Mouse (Mus musculus) embryo, embryonic 11 days (tissue): ENCODE data around the gene Dag1.
"Not testable (repeated sequence)": the region's sequence is repeated elsewhere in the genome, so short reads cannot be mapped to it uniquely, and the experiment has no call there.

Source experiments
- DNase-seq: peaks from one replicate; pipeline ENCODE4 v3.0.0-alpha.2; 2015

Gene Dag1

GRCm38 (mm10) chr9:108221566-108221965 is 42.2 kb downstream of the Dag1 start:
- DNase-seq = no peak

- DNase-seq = no peak
Measured at GRCm38 (mm10) chr9:108220380-108220774, 43.4 kb downstream of the Dag1 start.

DNA sequence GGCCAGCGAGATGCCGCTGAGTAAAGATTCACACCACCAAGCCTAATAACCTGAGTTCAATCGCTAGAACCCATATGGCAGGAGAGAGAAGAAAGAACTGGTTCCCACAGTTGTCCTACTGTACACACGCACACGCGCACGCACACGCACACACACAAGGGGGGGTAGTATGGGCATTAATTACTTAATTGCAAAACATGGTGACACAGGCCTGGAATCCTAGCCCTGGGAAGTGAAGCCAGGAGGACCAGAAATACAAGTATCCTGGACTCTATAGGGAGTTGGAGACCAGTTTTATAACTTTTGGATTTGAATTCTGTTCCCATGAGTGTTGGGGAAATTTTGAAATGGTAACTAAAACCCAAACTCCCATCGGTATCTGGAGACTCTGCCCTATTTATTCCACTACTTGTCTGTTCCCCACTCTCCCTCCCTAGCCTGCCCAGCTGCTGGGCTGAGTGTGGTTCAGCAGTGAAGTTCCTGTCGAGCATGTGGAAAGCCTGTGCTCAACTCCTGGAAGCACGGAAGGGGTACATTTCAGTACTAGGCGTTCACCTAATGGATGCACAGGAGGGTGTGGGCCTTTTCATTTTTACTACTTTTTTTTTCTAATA is 43.9 kb downstream of the Dag1 start:
- no peak for DNase-seq

- no peak for DNase-seq
Measured at GRCm38 (mm10) chr9:108217936-108218543, 45.7 kb downstream of the Dag1 start.

DNA sequence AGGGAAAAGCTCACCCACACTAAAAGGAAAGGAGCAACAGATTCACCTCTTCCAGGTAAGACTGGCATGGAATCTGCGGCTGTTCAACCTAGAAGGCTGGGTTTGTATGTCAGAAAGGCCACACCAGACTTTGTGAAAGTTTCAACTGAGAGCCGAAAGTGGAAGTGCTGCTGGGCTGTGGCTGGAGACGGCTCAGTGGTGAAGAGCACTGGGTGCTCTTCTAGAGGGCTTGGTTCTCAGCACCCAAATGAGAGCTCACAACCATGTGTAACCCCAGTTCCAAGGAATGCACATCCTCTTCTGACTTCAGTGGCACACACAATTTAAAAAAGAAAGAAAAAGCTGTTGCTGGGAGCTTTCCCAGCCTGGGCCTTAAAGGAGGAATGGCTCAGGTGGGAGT is 46.4 kb downstream of the Dag1 start:
- DNase-seq = no peak

DNA sequence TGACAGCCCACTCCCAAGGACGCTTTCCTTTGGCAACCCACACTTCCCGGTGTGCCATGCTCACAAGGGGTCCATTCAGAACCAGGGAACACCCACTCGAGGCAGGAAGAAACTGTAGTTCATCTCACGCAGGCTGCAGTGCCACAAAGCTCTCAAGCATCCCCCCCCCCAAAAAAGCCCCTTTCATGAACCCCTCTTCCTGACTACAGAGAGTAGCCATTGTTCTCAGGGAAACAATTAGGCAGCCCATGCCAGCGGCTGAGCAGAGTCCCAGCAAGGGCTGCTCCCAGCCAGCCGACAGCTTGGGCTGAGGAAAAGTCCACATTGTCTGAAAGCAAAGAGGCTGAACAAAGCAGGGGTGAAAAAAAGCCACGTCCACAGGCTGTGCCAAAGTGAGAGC is 50.7 kb downstream of the Dag1 start:
- peak; percentile 65 for DNase-seq

DNA sequence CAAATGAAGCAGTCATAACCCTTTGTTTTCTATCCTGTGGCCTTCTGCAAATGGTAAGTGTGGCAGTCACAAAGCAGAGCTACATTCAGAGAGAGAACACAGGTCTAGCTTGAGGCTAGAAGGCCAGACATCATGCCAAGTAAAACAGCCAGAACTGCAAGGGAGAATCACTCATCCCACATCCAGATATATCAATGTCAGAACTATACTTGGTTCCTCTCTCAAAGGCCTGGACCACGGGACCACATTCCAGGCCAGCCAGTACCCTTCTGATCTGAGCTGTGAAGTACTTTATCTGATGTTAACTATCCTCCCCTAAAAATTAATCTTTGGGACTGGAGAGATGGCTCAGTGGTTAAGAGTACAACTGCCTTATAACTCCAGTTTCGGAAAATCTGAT is 51.3 kb downstream of the Dag1 start:
- no peak for DNase-seq

DNA sequence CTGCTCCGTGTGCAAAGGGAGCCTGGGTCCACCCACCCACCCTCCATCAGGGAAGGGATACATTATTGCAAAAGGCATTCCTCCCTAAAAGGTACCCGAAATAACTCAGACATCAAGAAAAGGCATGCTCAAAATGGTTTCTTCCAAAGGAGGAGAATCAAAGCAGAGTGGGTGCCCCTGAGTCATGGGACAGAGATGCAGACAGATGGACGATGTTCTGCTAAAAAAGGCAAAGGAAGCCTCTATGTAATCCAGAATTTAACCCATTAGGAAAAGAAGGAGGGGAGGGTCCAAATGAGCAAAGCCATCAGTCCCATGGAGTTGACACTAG is 58.2 kb downstream of the Dag1 start:
- no peak for DNase-seq

DNA sequence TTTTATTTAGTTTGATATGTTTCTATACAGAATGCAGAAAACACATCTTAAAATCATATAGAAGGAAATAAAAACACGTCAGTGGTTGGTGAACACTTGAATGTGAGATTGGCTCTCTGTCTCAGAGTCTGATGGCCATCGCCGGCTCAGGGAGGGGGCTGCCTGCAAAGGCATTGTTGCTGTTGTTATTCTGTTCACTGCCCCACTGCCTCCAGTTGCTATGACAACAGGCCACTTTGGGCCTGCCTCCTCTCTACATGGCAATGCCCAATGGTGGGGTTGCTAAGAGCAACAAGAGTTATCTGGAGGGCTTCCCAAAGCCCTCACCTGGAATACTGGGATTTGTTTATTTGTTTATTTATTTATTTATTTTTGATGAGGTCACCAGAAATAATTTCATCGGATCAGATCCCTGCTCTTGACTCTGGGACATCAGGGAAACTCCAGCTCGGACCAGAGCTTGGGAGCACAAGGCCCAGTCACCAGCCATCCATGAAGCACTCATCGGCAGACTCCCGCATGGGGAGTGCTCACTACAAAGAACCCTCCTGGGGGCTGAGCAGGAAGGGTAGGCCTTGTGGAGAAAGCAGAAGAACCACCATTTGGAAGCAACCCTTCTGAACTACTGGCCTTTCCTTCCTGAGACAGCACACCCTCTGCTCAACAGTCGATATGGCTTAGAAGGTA is 58.7 kb downstream of the Dag1 start:
- peak; percentile 62 for DNase-seq

GRCm38 (mm10) chr9:108203015-108203414 is 60.7 kb downstream of the Dag1 start:
- peak; percentile 76 for DNase-seq

DNA sequence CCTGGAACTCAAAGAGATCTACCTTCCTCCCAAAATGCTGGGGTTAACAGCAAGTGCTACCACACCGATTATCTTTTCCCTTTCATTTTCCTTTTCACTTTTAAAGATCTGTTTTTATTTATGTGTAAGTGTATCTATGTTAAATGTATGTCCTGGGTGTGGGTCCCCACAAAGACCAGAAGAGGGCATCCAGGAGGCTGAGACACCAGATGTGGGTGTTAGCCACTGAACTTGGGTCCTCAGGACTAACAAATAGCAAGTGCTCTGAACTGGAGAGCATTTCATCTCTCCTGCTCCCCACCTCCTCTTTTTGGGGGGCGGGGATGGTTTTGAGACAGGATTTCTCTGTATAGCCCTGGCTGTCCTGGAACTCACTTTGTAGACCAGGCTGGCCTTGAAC is 61.6 kb downstream of the Dag1 start:
- no peak for DNase-seq

GRCm38 (mm10) chr9:108201160-108201559 is 62.6 kb downstream of the Dag1 start:
- DNase-seq = peak; percentile 97

GRCm38 (mm10) chr9:108198621-108199020 is 65.1 kb downstream of the Dag1 start:
- DNase-seq = no peak

DNA sequence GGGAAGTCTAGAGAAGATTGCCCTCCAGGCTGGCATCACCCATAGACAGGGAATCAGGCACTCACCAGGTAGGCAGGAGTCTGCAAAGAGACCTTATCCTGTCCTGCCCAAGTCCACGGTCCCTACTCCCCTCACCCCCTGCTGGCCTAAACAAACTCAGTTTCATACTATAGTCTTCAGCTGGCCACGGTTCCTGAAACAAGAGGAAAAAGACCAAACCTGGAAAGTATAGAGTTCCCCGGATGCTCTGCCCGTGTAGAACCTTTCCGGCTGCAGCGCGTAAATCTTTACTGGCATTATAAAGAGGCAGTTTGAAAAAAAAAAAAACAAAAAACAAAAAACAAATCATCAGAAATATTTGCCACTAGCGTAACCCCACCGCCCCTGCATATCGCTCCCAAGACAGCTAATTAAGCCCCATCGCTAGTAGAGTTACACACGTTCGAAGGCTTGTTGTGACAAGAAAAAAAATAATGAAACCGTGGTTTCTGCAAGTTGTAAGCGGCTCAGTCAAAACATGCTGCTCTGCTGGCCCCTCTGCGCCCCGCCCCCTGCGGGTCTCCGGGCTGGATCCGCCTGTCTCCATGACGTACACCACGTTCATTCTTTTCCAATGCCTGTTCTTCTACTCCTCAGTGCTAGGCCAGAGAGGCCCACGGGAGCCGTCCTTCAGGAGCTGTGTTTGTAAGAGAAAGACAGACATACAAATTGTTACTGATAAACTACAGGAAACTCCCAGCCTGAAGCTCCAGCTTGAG is 66.7 kb downstream of the Dag1 start:
- DNase-seq = peak; percentile 62

DNA sequence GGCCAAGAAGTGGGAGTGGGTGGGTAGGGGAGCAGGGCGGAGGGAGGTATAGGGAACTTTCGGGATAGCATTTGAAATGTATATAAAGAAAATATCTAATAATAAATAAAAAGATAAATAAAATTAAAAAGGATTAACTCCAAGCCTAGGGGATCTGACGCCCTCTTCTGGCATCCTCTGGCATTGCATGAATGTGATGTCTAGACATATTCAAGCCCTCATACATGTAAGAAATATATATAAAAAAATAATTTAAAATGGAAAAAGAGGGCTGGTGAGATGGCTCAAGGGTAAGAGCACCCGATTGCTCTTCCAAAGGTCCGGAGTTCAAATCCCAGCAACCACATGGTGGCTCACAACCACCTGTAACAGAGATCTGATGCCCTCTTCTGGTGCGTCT is 67.5 kb downstream of the Dag1 start:
- not testable (repeated sequence) for DNase-seq

DNA sequence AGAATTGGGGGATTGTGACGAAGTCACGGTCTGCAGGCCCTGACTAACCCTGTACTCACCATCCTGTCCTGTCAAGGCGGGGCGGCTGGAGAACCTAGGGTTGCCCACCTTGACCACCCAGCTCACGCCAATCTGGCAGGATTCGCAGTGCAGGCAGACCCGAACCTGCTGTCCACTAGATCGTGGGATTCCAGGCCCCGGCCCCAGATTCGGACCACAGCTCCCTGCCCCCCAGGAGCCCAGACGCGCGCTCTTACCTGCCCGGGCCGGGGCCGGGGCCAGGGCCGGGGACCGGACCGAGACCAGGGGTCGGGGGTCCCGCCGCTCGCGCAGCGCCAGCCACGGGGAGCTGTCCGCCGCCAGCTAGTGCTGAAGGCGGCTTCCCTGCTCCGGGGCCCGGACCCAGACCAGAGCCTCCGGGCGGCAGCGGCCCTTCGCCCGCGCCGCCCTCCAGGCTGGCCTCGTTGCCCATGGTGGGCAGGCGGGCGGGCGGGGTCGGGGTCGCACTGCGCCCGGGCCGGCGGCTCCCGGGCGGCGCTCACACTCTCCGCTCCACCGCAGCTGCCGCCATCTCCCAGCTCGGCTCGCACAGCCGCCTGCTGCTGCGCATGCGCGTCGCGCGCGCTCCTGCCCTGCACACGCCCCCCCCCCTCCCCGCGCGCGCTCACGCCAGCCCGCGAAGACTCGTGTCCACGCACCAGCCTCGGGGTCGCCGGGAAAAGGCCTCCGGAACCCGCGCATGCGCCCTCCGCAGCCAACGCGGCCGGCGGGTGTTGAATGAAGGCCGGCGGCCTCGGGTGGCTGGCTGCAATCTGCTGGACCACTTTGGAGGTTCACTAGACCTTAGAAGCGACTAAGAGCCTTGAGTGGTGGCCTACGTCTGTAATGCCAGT is 73.7 kb downstream of the Dag1 start, which contains the start of gene Bsn:
Gene Bsn, minus strand, starts transcription at position 598 of the 893 bp plus-strand sequence.
- DNase-seq = peak; percentile 88

- peak; percentile 12 for DNase-seq
Measured at GRCm38 (mm10) chr9:108189488-108189786, 74.3 kb downstream of the Dag1 start.

DNA sequence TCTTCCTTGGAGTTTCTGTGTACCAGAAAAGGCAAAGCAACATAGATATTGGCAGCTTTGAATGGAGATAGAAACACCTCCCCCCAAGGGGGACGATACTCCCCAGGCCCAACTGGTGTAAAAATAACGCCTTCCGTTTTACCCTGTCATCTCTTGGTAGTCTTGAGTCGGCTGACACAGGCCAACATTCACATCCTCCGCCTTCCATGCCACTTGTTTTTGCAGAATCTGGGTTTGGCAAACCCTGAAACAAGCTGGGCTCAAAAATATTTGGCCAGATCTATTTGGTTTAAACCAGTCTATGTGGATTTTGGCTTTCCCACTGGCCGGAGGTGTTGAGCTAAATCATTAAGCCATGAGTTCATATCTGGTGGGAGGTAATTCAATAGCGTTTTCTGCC is 74.7 kb downstream of the Dag1 start:
- no peak for DNase-seq

DNA sequence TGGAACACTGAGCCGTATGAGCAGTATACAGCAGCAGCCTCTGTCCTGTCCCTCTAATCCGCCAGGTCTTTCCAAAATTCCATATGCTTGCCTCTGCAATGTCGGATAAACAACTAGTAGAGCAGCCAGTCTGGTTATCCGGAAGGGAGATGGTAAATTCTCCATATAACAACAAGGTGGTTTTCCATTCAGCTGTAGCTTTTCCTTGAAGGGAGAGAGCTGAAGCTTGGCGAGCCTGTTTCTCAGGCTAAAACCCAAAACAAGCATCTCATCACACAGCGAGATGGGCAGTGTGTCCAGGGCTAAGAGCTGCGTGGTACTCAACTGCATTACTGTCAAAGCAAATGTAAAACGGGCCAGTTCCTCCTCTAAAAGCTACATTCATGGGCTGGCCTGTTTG is 75.2 kb downstream of the Dag1 start:
- DNase-seq = no peak

GRCm38 (mm10) chr9:108187616-108188015 is 76.1 kb downstream of the Dag1 start:
- no peak for DNase-seq

DNA sequence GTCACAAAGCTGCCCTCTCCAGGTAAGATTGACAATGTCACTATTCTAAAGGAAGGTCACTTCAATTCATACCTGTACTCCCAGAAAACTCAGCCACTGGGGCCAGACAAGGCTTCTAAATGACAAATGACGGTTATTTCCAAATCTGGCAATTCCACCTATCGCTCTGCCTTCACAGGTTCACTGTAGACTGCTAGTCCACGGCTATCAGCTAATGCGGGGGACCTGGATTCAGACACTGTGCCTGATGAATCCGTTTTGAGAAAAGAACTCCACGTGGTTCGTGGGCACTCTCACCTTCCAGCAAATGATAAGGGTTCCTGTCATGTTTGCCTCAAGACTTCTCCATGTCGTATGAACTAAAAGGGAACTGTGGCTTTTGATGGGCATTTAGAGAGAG is 78.0 kb downstream of the Dag1 start:
- DNase-seq = no peak

DNA sequence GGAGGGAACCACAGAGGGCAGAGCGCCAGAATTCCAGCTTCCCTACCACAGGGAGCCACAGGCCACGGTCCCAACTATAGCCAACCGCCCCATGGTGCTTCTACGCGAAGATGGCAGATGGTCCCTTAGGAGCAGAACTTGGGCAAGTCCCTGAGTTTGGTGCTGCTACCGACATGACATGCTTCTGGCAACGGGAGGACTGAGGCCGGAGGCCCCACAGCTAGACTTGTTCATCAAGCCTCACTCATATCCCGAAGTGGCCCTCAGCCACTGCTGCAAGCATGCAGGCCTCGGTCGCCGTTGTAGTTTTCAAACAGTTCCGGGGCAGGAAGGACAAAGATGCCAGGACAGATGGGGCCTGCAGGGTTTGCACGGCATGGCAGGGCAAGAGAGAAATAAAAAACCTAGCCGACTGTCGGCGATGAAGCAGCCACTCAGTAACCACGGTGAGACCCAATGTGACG is 80.2 kb downstream of the Dag1 start:
- DNase-seq = no peak
